Mouse (Mus musculus): ENCODE results near the gene Kcnj15. TPM values are rescaled to one million over a fixed set of nuclear protein-coding genes. Genes with fewer than 3 reads are reported as not detected.

Gene Kcnj15
- polyA plus RNA-seq, 1 experiment from 2014 or later, result 0.17 TPM

DNA sequence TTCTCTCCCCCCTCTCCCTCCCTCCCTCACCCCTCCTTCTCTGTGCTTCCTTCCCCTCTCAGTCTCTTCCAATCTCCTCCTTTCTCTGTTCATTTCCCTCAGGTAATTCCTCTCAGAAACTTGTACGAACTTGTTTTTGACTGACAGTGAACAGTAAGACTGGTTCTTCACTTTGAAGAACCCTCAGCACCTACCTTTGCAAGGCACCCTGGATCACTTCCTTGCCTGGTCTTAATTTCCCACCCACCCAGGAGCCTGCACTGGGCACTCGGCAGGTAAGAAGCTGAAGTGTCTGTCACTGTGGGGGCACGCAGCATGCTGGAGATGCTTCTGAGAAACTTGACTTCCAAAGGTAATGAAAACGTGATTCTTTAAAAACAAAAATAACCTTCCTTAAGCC lies 742 bp downstream of the Kcnj15 start:
- WGBS, result 51% methylated on average over 4 of the region's 4 CpGs
- H3K9ac ChIP-seq, result no peak overlapping the region
- no peaks in the 10 kb centered on the region for H3K27me3 ChIP-seq
- H3K36me3 ChIP-seq (ENCODE audit: poor library complexity, severe bottlenecking), result no peaks in the 10 kb centered on the region
- H3K4me2 ChIP-seq, result no peak overlapping the region
- no peak overlapping the region for H3K27ac ChIP-seq
- H3K4me1 ChIP-seq, result no peaks in the 10 kb centered on the region
- ATAC-seq, result no peak
- no peak overlapping the region for H3K4me3 ChIP-seq
- H3K9me3 ChIP-seq (replicated peaks), result no peaks in the 10 kb centered on the region

DNA sequence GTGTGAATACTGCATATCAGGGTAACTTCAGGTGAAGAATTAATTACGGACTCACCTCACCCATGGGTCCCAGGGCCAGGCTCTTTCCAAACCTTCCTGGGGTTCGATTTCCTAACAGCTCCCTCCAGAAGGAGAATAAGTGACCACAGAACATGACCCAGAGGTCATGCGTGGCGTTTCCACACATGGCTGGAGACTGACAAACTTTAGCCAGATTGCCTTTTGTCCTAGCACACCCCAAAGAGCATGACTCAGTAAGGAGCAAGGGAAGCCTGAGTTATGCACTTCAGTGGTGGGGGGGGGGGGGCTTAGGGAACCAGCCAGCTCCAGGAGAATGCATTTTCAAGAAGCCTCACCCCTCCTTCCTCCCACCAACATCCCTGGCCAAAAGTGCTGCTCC lies 2.1 kb downstream of the Kcnj15 start:
- H3K9ac ChIP-seq, result no peak overlapping the region
- no peak for ATAC-seq
- no peak overlapping the region for H3K27ac ChIP-seq
- H3K36me3 ChIP-seq (ENCODE audit: poor library complexity, severe bottlenecking), result no peaks in the 10 kb centered on the region
- no peaks in the 10 kb centered on the region for H3K4me1 ChIP-seq
- no peak overlapping the region for H3K4me3 ChIP-seq
- H3K27me3 ChIP-seq, result no peaks in the 10 kb centered on the region
- 69% methylated on average over 4 of the region's 4 CpGs for WGBS
- no peak overlapping the region for H3K4me2 ChIP-seq
- H3K9me3 ChIP-seq (replicated peaks), result no peaks in the 10 kb centered on the region

DNA sequence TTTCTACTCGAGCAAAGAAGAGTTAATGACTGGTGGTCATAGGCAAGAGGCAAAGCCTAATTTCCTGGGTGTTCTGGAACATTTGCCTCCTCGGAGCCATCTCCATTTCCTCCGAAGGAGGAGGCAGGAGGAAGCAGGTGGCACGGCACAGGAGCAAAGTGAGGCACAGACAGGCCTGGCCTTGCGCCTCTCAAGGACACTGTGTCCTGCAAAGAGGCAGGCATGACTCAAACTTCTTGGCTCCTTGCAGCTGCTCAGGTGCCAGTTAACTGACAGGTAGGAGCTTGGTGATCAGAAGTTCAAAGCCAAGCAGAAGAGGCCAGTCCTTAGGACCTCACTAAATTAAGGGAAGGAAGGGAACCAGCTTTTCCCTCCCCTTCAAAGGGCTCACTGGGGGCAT lies 3.3 kb downstream of the Kcnj15 start:
- Histone ChIP-seq H3K36me3 (ENCODE audit: poor library complexity, severe bottlenecking) (no peaks in the 10 kb centered on the region), H3K27ac (no peak overlapping the region), H3K27me3 (no peaks in the 10 kb centered on the region), H3K4me1 (no peaks in the 10 kb centered on the region), H3K9me3 (replicated peaks) (no peaks in the 10 kb centered on the region), H3K4me2 (no peak overlapping the region), H3K9ac (no peak overlapping the region), H3K4me3 (no peak overlapping the region)
- no peak for ATAC-seq
- 75% methylated on average over 5 of the region's 5 CpGs for WGBS

DNA sequence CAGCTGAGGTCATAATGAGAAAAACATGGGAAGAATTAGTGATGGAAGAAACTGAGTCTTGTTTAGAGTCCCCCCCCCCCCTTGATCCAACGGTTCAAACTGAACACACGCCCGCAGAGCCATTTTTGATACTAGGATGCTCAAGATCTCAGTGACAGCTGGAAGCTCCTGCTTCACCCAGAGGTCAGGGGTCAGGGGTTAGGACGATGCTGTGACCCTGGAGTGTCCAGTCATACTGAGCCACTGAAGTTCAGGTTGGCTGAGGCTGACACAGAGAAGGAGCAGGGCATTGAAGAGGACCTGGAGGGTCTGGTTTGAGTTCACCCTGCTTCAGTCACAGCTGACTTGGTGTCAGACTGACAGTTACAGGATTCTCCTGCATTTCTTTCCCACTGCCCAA lies 4.4 kb downstream of the Kcnj15 start:
- Histone ChIP-seq H3K9me3 (replicated peaks) (no peaks in the 10 kb centered on the region), H3K36me3 (ENCODE audit: poor library complexity, severe bottlenecking) (no peaks in the 10 kb centered on the region), H3K4me1 (no peaks in the 10 kb centered on the region), H3K27me3 (no peaks in the 10 kb centered on the region), H3K4me3 (no peak overlapping the region), H3K4me2 (no peak overlapping the region), H3K9ac (no peak overlapping the region), H3K27ac (no peak overlapping the region)
- 87% methylated on average over 4 of the region's 4 CpGs for WGBS
- ATAC-seq, result no peak

DNA sequence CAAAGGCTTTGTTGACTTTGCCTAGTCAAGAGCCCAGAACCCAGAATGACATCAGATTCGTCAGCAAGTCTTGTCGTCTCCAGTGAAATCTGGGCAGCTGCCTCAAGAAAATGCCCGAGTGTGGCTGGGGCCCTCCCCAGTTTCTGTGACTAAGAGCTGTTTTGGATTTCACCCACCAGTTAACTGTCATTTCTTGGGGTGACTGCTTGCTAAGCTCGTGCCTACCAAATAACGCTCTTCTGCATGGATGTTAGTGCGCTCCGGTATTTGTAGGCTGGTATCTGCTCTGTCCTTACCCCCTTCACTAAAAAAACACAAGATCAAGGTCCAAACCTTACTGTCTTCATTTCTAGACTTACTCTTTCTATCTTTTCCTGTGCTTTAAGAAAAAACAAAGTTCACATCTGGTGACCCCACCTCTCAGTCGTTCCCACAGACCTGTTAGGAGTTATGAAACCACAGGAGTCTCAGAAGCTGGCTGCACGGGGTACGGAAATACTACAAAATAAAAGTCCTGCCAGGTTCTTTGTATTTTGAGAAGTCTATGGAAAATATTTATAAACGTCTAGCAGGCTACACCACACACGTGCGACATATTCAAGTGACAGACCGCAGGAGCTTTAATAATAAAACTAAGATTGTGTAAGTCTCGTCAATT lies 5.5 kb downstream of the Kcnj15 start:
- WGBS, result 87% methylated on average over 15 of the region's 15 CpGs

DNA sequence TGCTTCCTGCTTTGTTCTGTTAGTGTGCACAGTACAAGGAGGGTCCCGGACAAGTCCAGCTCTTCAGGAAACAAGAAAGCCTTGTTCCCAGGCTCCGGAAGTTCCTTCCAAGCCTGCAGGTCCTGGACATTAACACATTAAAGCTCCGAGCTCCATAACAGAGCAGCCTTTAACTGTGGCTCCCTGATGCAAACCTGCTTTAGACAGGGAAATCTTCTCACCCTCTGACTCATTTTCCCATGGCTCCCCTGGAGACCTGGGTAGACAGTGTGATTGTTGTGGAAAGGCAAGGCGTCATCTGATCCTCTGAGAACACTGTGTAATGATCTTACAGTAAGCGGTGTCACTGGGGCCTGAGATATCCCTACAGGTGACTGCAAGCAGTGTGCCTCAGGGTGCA lies 7.0 kb downstream of the Kcnj15 start:
- no peaks in the 10 kb centered on the region for H3K27me3 ChIP-seq
- H3K9ac ChIP-seq, result no peak overlapping the region
- H3K4me3 ChIP-seq, result no peak overlapping the region
- WGBS, result 81% methylated on average over 5 of the region's 5 CpGs
- no peaks in the 10 kb centered on the region for H3K36me3 ChIP-seq (ENCODE audit: poor library complexity, severe bottlenecking)
- no peak for ATAC-seq
- H3K4me1 ChIP-seq, result no peaks in the 10 kb centered on the region
- H3K9me3 ChIP-seq (replicated peaks), result no peaks in the 10 kb centered on the region
- H3K27ac ChIP-seq, result no peak overlapping the region
- H3K4me2 ChIP-seq, result no peak overlapping the region

More for the DNA sequence above, 5.5 kb downstream of the Kcnj15 start:
- Histone ChIP-seq H3K27me3 (no peaks in the 10 kb centered on the region), H3K9ac (no peak overlapping the region), H3K4me2 (no peak overlapping the region), H3K36me3 (ENCODE audit: poor library complexity, severe bottlenecking) (no peaks in the 10 kb centered on the region), H3K27ac (no peak overlapping the region), H3K4me1 (no peaks in the 10 kb centered on the region), H3K4me3 (no peak overlapping the region), H3K9me3 (replicated peaks) (no peaks in the 10 kb centered on the region)
- no peak for ATAC-seq

DNA sequence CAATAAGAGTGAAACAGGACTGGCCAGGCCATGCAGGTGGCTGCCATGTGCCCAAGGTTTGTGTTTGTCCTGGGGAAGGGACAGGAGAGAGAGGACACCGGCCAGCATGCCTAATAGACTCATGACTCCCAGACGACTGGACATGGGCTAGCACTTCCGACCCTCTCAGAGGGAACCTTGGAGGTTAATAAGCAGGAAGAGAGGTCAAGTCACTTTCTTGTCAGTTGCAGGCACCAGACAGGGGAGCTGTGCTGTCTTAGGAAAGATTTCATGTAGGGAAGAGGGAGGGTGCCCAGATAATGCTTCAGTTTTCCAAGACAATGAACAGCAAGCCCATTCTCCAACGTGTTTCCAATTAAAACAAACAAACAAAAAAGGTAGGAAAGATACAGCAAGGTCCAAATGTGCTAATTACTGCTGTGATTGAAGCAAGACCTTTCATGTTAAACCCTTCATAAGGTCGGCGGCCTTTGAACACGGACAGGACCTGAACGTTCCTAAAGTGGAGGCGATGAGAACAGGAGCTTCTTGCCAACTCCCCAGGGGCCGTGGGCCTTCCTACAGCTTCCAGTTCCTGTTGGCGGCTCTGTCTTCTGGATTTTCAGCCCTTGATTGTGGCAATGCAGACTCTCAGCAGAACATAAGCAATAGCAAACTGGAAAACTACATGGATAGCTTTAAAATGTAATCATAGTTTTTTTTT lies 10.3 kb downstream of the Kcnj15 start:
- H3K9me3 ChIP-seq (replicated peaks), result no peaks in the 10 kb centered on the region
- WGBS, result 61% methylated on average over 11 of the region's 11 CpGs
- H3K4me2 ChIP-seq, result no peak overlapping the region
- ATAC-seq, result no peak
- no peaks in the 10 kb centered on the region for H3K27me3 ChIP-seq
- no peak overlapping the region for H3K27ac ChIP-seq
- no peak overlapping the region for H3K9ac ChIP-seq
- H3K4me1 ChIP-seq, result no peaks in the 10 kb centered on the region
- no peaks in the 10 kb centered on the region for H3K36me3 ChIP-seq (ENCODE audit: poor library complexity, severe bottlenecking)
- no peak overlapping the region for H3K4me3 ChIP-seq

DNA sequence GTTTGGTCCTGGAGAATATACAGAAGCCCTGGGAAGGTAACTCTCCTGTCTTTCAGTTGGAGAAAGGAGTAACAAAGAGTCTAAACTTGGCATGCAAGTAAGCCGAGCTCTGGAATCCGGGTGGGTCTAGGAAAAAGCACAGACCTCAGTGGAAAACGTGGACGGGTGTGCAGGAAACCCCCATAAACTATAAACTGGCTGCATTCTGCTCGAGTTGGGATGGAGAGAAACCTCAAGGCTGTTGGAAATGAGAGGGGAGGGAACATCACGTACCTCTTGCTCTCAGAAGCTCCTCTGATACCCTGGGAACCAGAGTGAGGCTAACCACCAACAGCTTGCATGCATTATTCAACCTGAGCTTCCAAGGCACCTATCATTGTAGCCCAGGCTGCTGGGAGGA lies 12.3 kb downstream of the Kcnj15 start:
- no peak overlapping the region for H3K4me3 ChIP-seq
- H3K9ac ChIP-seq, result no peak overlapping the region
- no peak overlapping the region for H3K4me2 ChIP-seq
- H3K4me1 ChIP-seq, result no peaks in the 10 kb centered on the region
- WGBS, result 80% methylated on average over 6 of the region's 6 CpGs
- H3K36me3 ChIP-seq (ENCODE audit: poor library complexity, severe bottlenecking), result no peaks in the 10 kb centered on the region
- no peaks in the 10 kb centered on the region for H3K27me3 ChIP-seq
- H3K27ac ChIP-seq, result no peak overlapping the region
- no peak for ATAC-seq
- H3K9me3 ChIP-seq (replicated peaks), result no peaks in the 10 kb centered on the region

DNA sequence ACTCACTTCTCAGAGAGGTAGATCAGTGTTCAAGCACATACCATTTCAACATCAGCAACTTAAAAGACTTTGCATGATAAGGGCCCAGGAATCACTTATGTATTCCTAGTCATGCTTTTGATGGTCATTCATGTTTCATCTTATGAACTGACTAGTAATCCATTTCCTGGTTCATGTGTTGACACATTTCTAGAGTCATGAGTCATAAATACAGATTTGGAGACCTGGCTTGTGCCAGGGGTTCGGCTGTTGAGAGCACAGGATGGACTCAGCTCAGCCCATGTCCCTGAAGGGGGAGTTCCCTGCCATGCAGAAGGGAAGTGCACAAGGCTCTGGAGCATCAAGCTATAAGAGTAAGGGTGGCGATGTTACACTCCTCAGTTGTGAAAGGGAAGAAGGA lies 15.7 kb downstream of the Kcnj15 start:
- no peak overlapping the region for H3K9ac ChIP-seq
- H3K27me3 ChIP-seq, result no peaks in the 10 kb centered on the region
- H3K4me2 ChIP-seq, result no peak overlapping the region
- H3K9me3 ChIP-seq (replicated peaks), result no peaks in the 10 kb centered on the region
- no peaks in the 10 kb centered on the region for H3K4me1 ChIP-seq
- no peak overlapping the region for H3K27ac ChIP-seq
- 90% methylated on average over 2 of the region's 2 CpGs for WGBS
- no peak overlapping the region for H3K4me3 ChIP-seq
- no peaks in the 10 kb centered on the region for H3K36me3 ChIP-seq (ENCODE audit: poor library complexity, severe bottlenecking)
- ATAC-seq, result no peak

- Histone ChIP-seq H3K27ac (no peak overlapping the region), H3K4me1 (no peaks in the 10 kb centered on the region), H3K4me3 (no peak overlapping the region), H3K36me3 (ENCODE audit: poor library complexity, severe bottlenecking) (no peaks in the 10 kb centered on the region), H3K4me2 (no peak overlapping the region), H3K27me3 (no peaks in the 10 kb centered on the region), H3K9ac (no peak overlapping the region), H3K9me3 (replicated peaks) (no peaks in the 10 kb centered on the region)
- 89% methylated on average over 10 of the region's 10 CpGs for WGBS
- no peak for ATAC-seq
These were observed 18.6 kb downstream of the Kcnj15 start for GRCm38 (mm10) chr16:95275713-95276502.

GRCm38 (mm10) chr16:95279015-95279414 lies 21.7 kb downstream of the Kcnj15 start:
- Histone ChIP-seq H3K27ac (no peak overlapping the region), H3K4me2 (no peak overlapping the region), H3K9ac (no peak overlapping the region), H3K27me3 (no peaks in the 10 kb centered on the region), H3K36me3 (ENCODE audit: poor library complexity, severe bottlenecking) (no peaks in the 10 kb centered on the region), H3K4me3 (no peak overlapping the region), H3K4me1 (no peaks in the 10 kb centered on the region), H3K9me3 (replicated peaks) (no peaks in the 10 kb centered on the region)
- ATAC-seq, result no peak
- WGBS, result 82% methylated on average over 3 of the region's 3 CpGs

- WGBS, result 95% methylated on average over 3 of the region's 3 CpGs
- no peak overlapping the region for H3K4me2 ChIP-seq
- H3K4me1 ChIP-seq, result no peaks in the 10 kb centered on the region
- no peak overlapping the region for H3K4me3 ChIP-seq
- H3K27ac ChIP-seq, result no peak overlapping the region
- H3K36me3 ChIP-seq (ENCODE audit: poor library complexity, severe bottlenecking), result no peaks in the 10 kb centered on the region
- H3K27me3 ChIP-seq, result no peaks in the 10 kb centered on the region
- no peak overlapping the region for H3K9ac ChIP-seq
- ATAC-seq, result no peak
- H3K9me3 ChIP-seq (replicated peaks), result no peaks in the 10 kb centered on the region
These were observed 23.0 kb downstream of the Kcnj15 start for GRCm38 (mm10) chr16:95280338-95280737.
